Mouse (Mus musculus) thymus, postnatal 0 days (tissue): ENCODE measurements around the gene 2010111I01Rik. TPM values are rescaled to one million over a fixed set of nuclear protein-coding genes. Genes with fewer than 3 reads are reported as not detected.

Experiments
- DNase-seq: peaks from one replicate; pipeline ENCODE4 v3.0.0-alpha.2; 2015; ENCODE audit warnings: low spot score
- polyA plus RNA-seq: library from polyadenylated mRNA; unstranded; fragments of >200 nt; fragmentation: Nextera tagmentation; extraction: Ambion mirVana; gene quantifications from 2 replicates; pipeline ENCODE4 v1.2.1, GENCODE M21; 2015

The 2010111I01Rik gene
- polyA plus RNA-seq, 1 experiment from 2014 or later, result 69.4 TPM

- no peak for DNase-seq
Measured at GRCm38 (mm10) chr13:63023243-63024217, 58.8 kb downstream of the 2010111I01Rik start.

- DNase-seq, result no peak
Measured at GRCm38 (mm10) chr13:63030023-63030422, 65.3 kb downstream of the 2010111I01Rik start.

GRCm38 (mm10) chr13:63031244-63031643 is 66.6 kb downstream of the 2010111I01Rik start:
- no peak for DNase-seq

DNA sequence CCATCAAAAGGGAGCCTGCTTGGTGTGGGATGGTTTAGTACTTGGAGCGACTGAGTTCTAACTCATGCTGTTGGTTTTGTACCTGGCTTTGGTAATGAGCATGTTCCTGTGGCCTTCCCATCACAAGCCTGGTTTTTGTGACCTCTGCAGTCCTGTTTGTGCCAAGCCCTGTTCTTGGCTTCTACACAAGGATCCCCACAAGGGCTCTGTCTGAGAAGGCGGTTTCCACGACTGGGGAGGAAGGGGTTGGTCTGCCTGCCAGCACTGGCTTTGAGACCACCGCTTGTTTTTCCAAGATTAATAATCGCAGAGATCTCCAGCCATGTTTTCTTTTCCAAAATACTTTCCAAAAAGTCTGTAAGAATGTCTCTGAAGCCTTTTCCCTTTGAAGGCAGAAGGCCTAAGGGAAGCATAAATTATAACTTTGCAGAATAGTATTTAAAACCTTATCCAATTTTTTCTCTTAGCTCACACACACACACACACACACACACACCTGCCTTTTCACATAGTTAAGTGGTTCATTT is 67.7 kb downstream of the 2010111I01Rik start:
- DNase-seq, result no peak

GRCm38 (mm10) chr13:63032958-63033357 is 68.3 kb downstream of the 2010111I01Rik start:
- no peak for DNase-seq

GRCm38 (mm10) chr13:63033364-63033763 is 68.7 kb downstream of the 2010111I01Rik start:
- no peak for DNase-seq

DNA sequence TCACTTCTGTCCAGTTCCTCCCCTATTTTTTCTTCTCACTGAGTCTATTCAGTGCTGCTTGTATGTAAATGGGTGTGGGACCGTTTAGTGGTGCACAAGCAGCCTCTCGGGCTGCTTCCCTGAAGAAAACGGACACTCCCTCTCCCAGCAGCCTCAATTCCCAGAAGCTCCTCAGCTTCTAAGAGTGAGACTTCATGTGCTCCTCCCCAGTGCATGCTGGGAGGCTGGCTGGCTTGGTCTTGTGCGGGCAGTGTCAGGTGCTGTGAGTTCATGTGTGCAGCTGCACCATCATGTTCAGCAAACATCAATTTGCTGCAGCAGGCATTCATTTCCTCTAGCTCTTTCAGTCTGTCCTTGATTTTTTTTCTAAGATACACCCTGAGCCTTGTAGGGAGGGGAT is 70.0 kb downstream of the 2010111I01Rik start:
- peak; percentile 48 for DNase-seq

DNA sequence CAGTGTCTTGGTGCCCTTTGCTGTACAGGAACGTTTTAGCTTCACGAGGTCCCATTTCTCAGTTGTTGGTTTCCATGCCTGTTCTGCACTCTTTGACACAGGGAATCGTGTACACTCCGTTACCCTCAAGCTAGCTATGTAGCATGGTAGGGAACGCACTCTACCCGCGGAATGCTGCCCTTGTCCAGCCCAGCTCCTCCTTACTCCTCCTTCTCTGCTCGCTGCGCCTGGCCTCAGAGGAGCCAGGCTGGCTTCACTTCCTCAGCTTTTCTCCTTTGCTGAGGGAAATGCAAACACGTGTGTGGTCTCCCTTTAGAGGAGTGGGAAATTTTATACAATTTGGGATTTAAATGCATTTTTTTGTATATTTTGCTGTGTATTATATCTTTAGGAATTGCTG is 73.2 kb downstream of the 2010111I01Rik start:
- DNase-seq, result no peak

DNA sequence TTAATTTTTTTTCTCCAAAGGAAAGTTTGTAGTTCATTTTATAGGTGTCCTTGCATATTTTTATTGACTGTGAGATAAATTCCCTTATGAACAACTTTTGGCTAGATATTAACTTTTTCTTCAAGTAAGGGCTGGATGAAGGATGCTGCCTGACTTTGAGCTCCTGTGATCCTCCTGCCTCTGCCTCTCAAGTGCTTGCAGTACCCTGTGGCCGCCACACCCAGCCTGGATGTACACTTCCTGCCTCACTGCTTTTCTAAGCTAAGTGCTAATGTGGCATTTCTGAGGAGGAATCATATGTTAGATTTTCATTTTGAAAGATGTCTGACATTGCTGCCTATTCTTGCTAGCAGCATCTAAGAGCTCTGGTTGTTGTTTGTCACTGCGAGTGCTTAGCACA is 73.7 kb downstream of the 2010111I01Rik start:
- DNase-seq, result peak; percentile 34

GRCm38 (mm10) chr13:63038871-63039270 is 74.2 kb downstream of the 2010111I01Rik start:
- DNase-seq, result no peak

DNA sequence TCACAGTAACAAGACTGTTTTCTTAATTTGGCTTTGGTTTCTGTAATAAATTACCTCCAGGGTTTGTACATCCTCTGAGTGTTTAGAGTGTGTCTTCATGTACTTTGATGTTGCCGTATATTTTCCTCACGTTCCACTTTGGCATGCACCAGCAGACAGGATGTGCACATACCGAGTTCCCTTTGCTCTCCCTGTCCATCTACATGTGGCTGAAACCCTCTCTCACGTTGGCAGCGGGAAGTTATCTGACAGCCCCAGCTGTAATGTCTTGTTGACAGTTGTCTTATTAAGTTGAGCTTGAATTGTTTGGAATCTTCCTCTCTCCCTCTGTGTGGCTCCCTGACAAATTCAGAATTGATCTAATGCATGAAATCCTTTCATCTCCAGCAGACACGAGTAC is 74.6 kb downstream of the 2010111I01Rik start:
- no peak for DNase-seq

DNA sequence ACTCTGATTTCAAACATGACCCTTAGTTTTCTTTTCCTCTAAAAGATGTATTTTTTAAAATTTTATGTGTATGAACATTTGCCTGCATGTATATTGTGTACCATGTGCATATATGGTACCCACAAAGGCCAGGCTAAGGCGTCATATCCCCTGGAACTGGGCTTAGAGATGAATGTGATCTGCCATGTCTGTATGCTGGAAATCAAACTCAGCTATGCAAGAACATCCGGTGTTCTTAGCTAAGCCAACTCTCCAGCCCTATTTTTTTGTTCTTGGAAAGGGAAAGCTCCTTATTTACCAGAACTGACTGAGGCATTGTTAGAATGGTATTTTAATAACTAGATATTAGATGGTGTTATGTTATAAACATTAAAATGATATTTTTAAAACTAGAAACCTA is 75.2 kb downstream of the 2010111I01Rik start:
- DNase-seq, result no peak

DNA sequence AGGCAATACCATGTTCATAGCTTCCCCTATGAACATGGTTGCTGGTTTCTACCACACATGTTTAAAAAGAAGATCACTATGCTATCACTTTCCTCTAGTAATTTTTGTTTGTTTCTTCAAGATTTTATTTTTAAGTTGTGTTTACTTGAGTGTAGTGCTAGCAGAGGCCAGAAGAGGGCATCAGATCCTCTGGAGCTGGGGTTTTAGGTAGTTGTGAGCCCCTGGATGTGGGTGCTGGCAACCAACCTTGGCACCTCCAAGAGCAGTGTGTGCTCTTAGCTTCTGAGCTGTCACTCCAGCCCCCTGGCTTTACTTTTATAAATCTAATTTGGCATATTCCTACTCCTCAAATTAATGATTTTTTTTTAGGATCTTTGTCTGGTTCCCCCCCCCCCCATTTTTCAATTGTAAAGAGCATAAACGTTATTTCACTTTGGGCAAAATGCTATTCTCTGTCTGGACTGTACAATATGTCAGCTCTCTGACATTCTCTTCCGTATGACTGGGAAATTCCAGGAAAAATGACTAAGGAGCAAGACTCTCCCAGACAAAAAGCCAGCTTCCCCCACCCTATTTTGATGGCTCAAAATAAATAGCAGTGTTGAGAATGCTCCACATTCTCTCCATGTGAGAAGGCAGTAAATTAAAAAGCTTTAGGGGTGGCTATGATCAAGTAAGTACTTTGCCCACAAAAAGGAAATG is 81.0 kb downstream of the 2010111I01Rik start:
- DNase-seq, result no peak

GRCm38 (mm10) chr13:63046206-63047020 is 81.7 kb downstream of the 2010111I01Rik start:
- peak; percentile 49 for DNase-seq

GRCm38 (mm10) chr13:63063706-63064105 is 99.0 kb downstream of the 2010111I01Rik start:
- DNase-seq, result no peak

GRCm38 (mm10) chr13:63066607-63067006 is 101.9 kb downstream of the 2010111I01Rik start:
- no peak for DNase-seq

- no peak for DNase-seq
Measured at GRCm38 (mm10) chr13:63068371-63069136, 103.9 kb downstream of the 2010111I01Rik start.

DNA sequence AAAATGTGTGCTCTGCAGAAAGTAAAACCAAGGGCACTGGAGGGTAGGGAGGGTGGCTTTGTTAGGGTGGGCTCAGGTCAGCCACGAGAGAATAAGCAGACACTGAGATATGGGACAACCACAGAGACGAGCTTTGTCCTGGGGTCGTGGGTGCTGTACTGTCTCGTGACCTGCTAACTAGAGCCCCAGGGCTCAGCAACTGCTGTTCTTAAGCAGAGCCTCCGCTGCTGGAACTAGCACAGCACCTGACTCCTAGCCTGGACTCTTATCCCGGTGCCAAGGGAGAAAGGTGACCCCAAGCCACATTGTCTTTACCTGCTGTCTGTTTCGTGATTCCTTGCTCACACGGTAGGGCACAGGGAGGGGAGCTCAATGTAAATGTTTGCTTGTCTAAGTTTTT is 107.2 kb downstream of the 2010111I01Rik start:
- DNase-seq, result no peak

DNA sequence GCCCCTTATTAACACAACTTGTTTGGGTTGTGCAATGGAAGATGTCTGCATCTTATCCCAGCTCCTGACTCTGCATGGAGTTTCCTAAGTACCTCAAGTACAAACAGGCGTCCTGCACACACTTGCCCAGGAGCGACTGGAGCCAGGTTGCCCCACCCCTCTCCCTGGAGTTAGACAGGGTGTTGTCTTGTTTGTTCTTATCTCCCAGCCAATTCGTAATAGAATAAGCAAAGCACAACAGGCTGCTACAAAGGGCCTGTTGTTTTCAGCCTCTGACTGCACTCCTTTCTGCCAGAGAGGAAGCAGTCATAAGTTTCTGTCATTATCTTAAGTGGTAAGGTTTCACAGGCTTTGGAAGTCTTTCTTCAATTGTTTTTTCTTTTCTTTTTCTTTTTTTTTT is 107.7 kb downstream of the 2010111I01Rik start:
- DNase-seq, result no peak

GRCm38 (mm10) chr13:63073911-63074675 is 109.4 kb downstream of the 2010111I01Rik start:
- no peak for DNase-seq
